Mouse (Mus musculus) ovary, postnatal 36 days (tissue): ENCODE data around the gene Tuba8.

Source experiments
- DNase-seq: peaks from one replicate; pipeline ENCODE4 v3.0.0; 2022; ENCODE audit warnings: low spot score, mixed read lengths

The Tuba8 gene

GRCm38 (mm10) chr6:121210149-121210925 is at the start of gene Tuba8:
TSS of gene Tuba8 (plus strand) at chr6:121210696.
- peak; percentile 55 for DNase-seq

- DNase-seq, result no peak
These were observed 47.9 kb upstream of the Tuba8 start for GRCm38 (mm10) chr6:121162616-121163015.

- peak; percentile 31 for DNase-seq
These were observed 44.4 kb upstream of the Tuba8 start for GRCm38 (mm10) chr6:121166098-121166552.

- no peak for DNase-seq
These were observed 43.0 kb upstream of the Tuba8 start for GRCm38 (mm10) chr6:121167381-121167975.

GRCm38 (mm10) chr6:121171102-121171501 is 39.4 kb upstream of the Tuba8 start:
- peak; percentile 72 for DNase-seq

- DNase-seq, result no peak
These were observed 37.0 kb upstream of the Tuba8 start for GRCm38 (mm10) chr6:121173471-121173870.

- DNase-seq, result no peak
These were observed 35.7 kb upstream of the Tuba8 start for GRCm38 (mm10) chr6:121174761-121175160.

GRCm38 (mm10) chr6:121176011-121176730 is 34.3 kb upstream of the Tuba8 start:
- DNase-seq, result no peak

- no peak for DNase-seq
These were observed 33.8 kb upstream of the Tuba8 start for GRCm38 (mm10) chr6:121176731-121177098.

- no peak for DNase-seq
These were observed 33.3 kb upstream of the Tuba8 start for GRCm38 (mm10) chr6:121177118-121177708.

GRCm38 (mm10) chr6:121178700-121179358 is 31.7 kb upstream of the Tuba8 start:
- DNase-seq, result no peak

GRCm38 (mm10) chr6:121179846-121180245 is 30.6 kb upstream of the Tuba8 start:
- no peak for DNase-seq

- peak; percentile 88 for DNase-seq
These were observed 26.9 kb upstream of the Tuba8 start, which contains the start of gene Pex26 for GRCm38 (mm10) chr6:121183414-121184173. TSS of gene Pex26 (plus strand) at chr6:121183667.

GRCm38 (mm10) chr6:121184198-121185140 is 26.0 kb upstream of the Tuba8 start:
- peak; percentile 40 for DNase-seq

GRCm38 (mm10) chr6:121185232-121185631 is 25.3 kb upstream of the Tuba8 start:
- no peak for DNase-seq

GRCm38 (mm10) chr6:121191261-121192009 is 19.1 kb upstream of the Tuba8 start:
- no peak for DNase-seq

GRCm38 (mm10) chr6:121194061-121194955 is 16.2 kb upstream of the Tuba8 start:
- DNase-seq, result no peak
